Mouse (Mus musculus) activated CD4-positive, CD25-positive, alpha-beta regulatory T cell (primary cell): Measurements from ENCODE around the gene Rnf227. TPM values are rescaled to one million over a fixed set of nuclear protein-coding genes. Genes with fewer than 3 reads are reported as not detected.

ENCODE experiments used
- polyA plus RNA-seq, 2 experiments: library from polyadenylated mRNA; unstranded; fragments of 100-300 nt; shearing (Covaris generic); gene quantifications; one replicate each; pipeline ENCODE4 v1.2.1; 2017

Rnf227 gene
- 1 to 10 TPM; 2.3 to 8.7 TPM for polyA plus RNA-seq

GRCm38 (mm10) chr11:69340161-69341131, at the start of gene Rnf227:
Rnf227 (plus strand) TSS chr11:69340461.

GRCm38 (mm10) chr11:69323667-69324111, 16.6 kb upstream of the Rnf227 start, which contains the start of the genes Cntrob and Trappc1:
Cntrob (minus strand) TSS chr11:69323775.
Trappc1 (plus strand) TSS chr11:69323980.

GRCm38 (mm10) chr11:69325628-69326407, 14.4 kb upstream of the Rnf227 start, which contains the start of gene Kcnab3:
Kcnab3 (plus strand) TSS chr11:69326258.

GRCm38 (mm10) chr11:69369215-69369989, 29.1 kb downstream of the Rnf227 start, which contains the start of gene Chd3:
Chd3 (minus strand) TSS chr11:69369406.

Other genes with a start within 250 kb of the Rnf227 start
- 10 to 100 TPM in 1 of 2 experiments, 1 to 10 TPM in 1; 6.6 to 10.3 TPM for gene Per1, start 245.2 kb upstream of the Rnf227 start, polyA plus RNA-seq
- under 1 TPM in 1 of 2 experiments, not detected in 1; 0.08 TPM for gene Hes7, start 220.1 kb upstream of the Rnf227 start, polyA plus RNA-seq
- gene 9130213A22Rik, start 217.9 kb upstream of the Rnf227 start, polyA plus RNA-seq = under 1 TPM in 1 of 2 experiments, not detected in 1; 0.17 TPM
- gene Aloxe3, start 214.6 kb upstream of the Rnf227 start, polyA plus RNA-seq = under 1 TPM in 1 of 2 experiments, not detected in 1; 0.05 TPM
- gene Alox12b, start 183.5 kb upstream of the Rnf227 start, polyA plus RNA-seq = not detected
- gene Alox8, start 142.6 kb upstream of the Rnf227 start, polyA plus RNA-seq = 10 to 100 TPM in 1 of 2 experiments, 1 to 10 TPM in 1; 3.0 to 14.3 TPM
- gene Gucy2e, start 103.4 kb upstream of the Rnf227 start, polyA plus RNA-seq = under 1 TPM; 0.10 to 0.79 TPM
- gene Cntrob, start 16.7 kb upstream of the Rnf227 start, polyA plus RNA-seq = 10 to 100 TPM in 1 of 2 experiments, 1 to 10 TPM in 1; 4.3 to 12.7 TPM
- gene Trappc1, start 16.5 kb upstream of the Rnf227 start, polyA plus RNA-seq = 100 to 1,000 TPM; 106 to 112 TPM
- 1 to 10 TPM; 1.9 to 3.8 TPM for gene Kcnab3, start 14.2 kb upstream of the Rnf227 start, polyA plus RNA-seq
- gene Chd3, start 28.9 kb downstream of the Rnf227 start, polyA plus RNA-seq = 100 to 1,000 TPM in 1 of 2 experiments, 10 to 100 TPM in 1; 81.9 to 111 TPM
- 100 to 1,000 TPM; 128 to 154 TPM for gene Naa38, start 55.0 kb downstream of the Rnf227 start, polyA plus RNA-seq
- gene Cyb5d1, start 55.2 kb downstream of the Rnf227 start, polyA plus RNA-seq = 10 to 100 TPM; 20.5 to 23.2 TPM
- under 1 TPM; 0.14 to 0.22 TPM for gene Tmem88, start 57.8 kb downstream of the Rnf227 start, polyA plus RNA-seq
- gene Kdm6b, start 73.2 kb downstream of the Rnf227 start, polyA plus RNA-seq = 1 to 10 TPM; 4.8 to 6.3 TPM
- under 1 TPM; 0.02 to 0.48 TPM for gene Dnah2, start 208.6 kb downstream of the Rnf227 start, polyA plus RNA-seq
- under 1 TPM; 0.23 to 0.32 TPM for gene Efnb3, start 219.7 kb downstream of the Rnf227 start, polyA plus RNA-seq
- gene Wrap53, start 239.8 kb downstream of the Rnf227 start, polyA plus RNA-seq = 10 to 100 TPM; 19.2 to 31.5 TPM
- gene Trp53, start 239.9 kb downstream of the Rnf227 start, polyA plus RNA-seq = 100 to 1,000 TPM; 162 to 242 TPM